Mouse (Mus musculus): Measurements from ENCODE around the gene Zfp692. TPM values are rescaled to one million over a fixed set of nuclear protein-coding genes. Genes with fewer than 3 reads are reported as not detected.

The Zfp692 gene
- total and polyA plus RNA-seq, 3 experiments, result 25.7 to 38.0 TPM; not detected in 1

DNA sequence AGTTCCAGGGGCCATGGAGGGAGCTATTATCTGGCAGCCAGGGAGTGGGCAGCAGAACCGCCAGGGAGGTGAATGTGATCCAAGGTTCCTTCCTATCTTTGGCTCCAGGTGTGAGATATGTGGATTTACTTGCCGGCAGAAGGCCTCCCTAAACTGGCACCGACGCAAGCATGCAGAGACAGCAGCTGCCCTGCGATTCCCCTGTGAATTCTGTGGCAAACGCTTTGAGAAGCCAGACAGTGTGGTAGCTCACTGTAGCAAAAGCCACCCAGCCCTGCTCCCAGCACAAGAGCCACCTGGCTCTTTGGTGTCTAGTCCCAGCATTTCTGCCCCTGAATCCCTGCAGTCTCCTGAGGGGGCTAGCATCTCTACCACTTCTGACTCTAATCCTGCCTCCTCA lies 7.2 kb downstream of the Zfp692 start:
- H3K79me2 ChIP-seq (ENCODE audit: control insufficient read depth, insufficient read depth, low read length, poor library complexity), result no peaks in the 10 kb centered on the region
- no peak overlapping the region for H3K27ac ChIP-seq (ENCODE audit: control insufficient read depth, low read depth, low read length)
- H3K9ac ChIP-seq (ENCODE audit: control insufficient read depth, low read depth, low read length, poor library complexity, severe bottlenecking), result no peak overlapping the region
- H3K4me1 ChIP-seq (ENCODE audit: control insufficient read depth in 1 of 2, insufficient read depth in 2 of 2, low read length in 2 of 2), result no peaks in the 10 kb centered on the region
- peaks cover 0 to 6% of the 10 kb centered on the region in 2 experiments; a peak in 2 of 4 replicates for H3K36me3 ChIP-seq (ENCODE audit: control insufficient read depth in 1 of 2, insufficient read depth in 2 of 2, low read length in 2 of 2)
- TF ChIP-seq POLR2A (IDR thresholded peaks at IDR 0.05; ENCODE audit: control insufficient read depth in 1 of 2, insufficient read depth in 1 of 2, low read depth in 1 of 2, low read length in 2 of 2, poor library complexity in 1 of 2), result 0 out of 4 replicates have a peak, but pooled peaks of 1 of the 2 experiments have one; percentile 37
- TF ChIP-seq POLR2AphosphoS2 (IDR thresholded peaks at IDR 0.05; ENCODE audit: low read length), result 0 out of 2 replicates have a peak, but pooled peaks have one; percentile 22
- TF ChIP-seq RAD21 (IDR thresholded peaks at IDR 0.05; ENCODE audit: low read depth, low read length), result no peak
- no peak for TF ChIP-seq MAZ (IDR thresholded peaks at IDR 0.05; ENCODE audit: low read depth, low read length)
- H3K27me3 ChIP-seq (ENCODE audit: control insufficient read depth in 1 of 2, insufficient read depth in 2 of 2, low read length in 2 of 2), result no peaks in the 10 kb centered on the region
- H3K9me3 ChIP-seq (replicated peaks; ENCODE audit: insufficient read depth, low read length), result no peaks in the 10 kb centered on the region
- H3K4me3 ChIP-seq (ENCODE audit: control insufficient read depth in 1 of 2, insufficient read depth in 1 of 2, low read depth in 2 of 2, low read length in 2 of 2), result no peak overlapping the region
- no peak for DNase-seq (ENCODE audit: low read depth, low spot score)

DNA sequence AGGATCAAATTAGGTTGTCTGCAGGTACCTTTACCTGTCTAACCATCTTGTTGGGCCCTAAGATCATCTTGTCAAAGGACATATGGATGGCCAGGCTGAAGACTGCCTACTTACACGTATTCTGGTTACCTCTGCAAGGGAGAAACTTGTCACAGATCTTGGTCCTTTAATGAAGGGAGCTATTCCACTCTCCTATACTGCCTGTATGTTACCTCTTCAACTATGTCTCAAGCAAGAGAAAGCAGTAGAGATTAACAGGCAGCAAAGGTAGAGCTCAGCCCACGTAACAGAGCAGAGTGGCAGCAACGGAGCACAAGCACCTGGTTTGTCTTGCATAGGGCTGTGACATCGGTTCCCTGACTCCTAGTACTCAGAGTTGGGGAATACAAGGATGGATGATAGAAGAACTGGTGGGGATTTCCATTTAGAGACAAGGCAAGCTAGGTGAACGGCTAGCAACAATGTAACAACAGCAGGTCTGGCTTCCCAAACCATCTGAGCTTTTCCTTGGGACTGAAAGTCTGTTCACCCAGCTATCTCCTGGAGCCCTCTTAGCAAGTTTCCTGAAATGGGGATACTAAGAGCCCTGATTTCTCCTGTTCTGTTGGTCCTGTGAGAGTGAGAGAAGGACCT lies 8.8 kb downstream of the Zfp692 start:
- Histone ChIP-seq H3K9me3 (replicated peaks; ENCODE audit: insufficient read depth, low read length) (no peaks in the 10 kb centered on the region), H3K79me2 (ENCODE audit: control insufficient read depth, insufficient read depth, low read length, poor library complexity) (no peaks in the 10 kb centered on the region), H3K27me3 (ENCODE audit: control insufficient read depth in 1 of 2, insufficient read depth in 2 of 2, low read length in 2 of 2) (no peaks in the 10 kb centered on the region), H3K4me1 (ENCODE audit: control insufficient read depth in 1 of 2, insufficient read depth in 2 of 2, low read length in 2 of 2) (no peaks in the 10 kb centered on the region), H3K4me3 (ENCODE audit: control insufficient read depth in 1 of 2, insufficient read depth in 1 of 2, low read depth in 2 of 2, low read length in 2 of 2) (no peak overlapping the region), H3K36me3 (ENCODE audit: control insufficient read depth in 1 of 2, insufficient read depth in 2 of 2, low read length in 2 of 2) (peaks cover 0 to 10% of the 10 kb centered on the region in 2 experiments; a peak in 2 of 4 replicates), H3K9ac (ENCODE audit: control insufficient read depth, low read depth, low read length, poor library complexity, severe bottlenecking) (no peak overlapping the region), H3K27ac (ENCODE audit: control insufficient read depth, low read depth, low read length) (no peak overlapping the region)
- peak; percentile 19 for DNase-seq (ENCODE audit: low read depth, low spot score)
- TF ChIP-seq ELF1 (IDR thresholded peaks at IDR 0.05; ENCODE audit: low read depth, low read length) (no peak), USF1 (IDR thresholded peaks at IDR 0.05; ENCODE audit: low read depth, low read length) (no peak), POLR2AphosphoS2 (IDR thresholded peaks at IDR 0.05; ENCODE audit: low read length) (peak; percentile 91), POLR2A (IDR thresholded peaks at IDR 0.05; ENCODE audit: control insufficient read depth in 1 of 2, insufficient read depth in 1 of 2, low read depth in 1 of 2, low read length in 2 of 2, poor library complexity in 1 of 2) (peak in 1 of 2 experiments; percentile 33; a peak in 1 of 4 replicates), GATA1 (IDR thresholded peaks at IDR 0.05; ENCODE audit: low read depth, low read length) (no peak), JUND (IDR thresholded peaks at IDR 0.05; ENCODE audit: low read depth, low read length) (no peak)

DNA sequence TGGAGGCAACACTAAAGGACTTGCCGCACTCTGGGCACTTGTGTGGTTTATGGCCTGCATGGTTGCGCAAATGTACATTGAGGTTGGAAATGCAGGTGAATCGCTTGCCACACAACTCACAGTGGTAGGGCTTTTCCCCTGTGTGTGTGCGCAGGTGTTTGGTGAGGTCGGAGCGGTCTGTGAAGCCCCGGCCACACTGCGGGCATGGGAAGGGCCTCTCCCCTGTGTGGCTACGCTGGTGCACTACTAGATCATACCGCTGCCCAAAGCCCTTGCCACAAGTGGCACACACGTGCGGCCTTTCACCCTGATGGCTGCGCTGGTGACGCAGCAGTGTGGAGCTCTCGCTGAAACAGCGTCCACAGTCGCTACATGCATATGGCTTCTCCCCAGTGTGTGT lies 9.5 kb downstream of the Zfp692 start:
- H3K36me3 ChIP-seq (ENCODE audit: control insufficient read depth in 1 of 2, insufficient read depth in 2 of 2, low read length in 2 of 2), result peaks cover 4 to 10% of the 10 kb centered on the region in 2 experiments
- TF ChIP-seq ZMIZ1 (IDR thresholded peaks at IDR 0.05; ENCODE audit: low read depth, low read length) (0 out of 2 replicates have a peak, but pooled peaks have one; percentile 18), RAD21 (IDR thresholded peaks at IDR 0.05; ENCODE audit: low read depth, low read length) (no peak), KAT2A (conservative IDR thresholded peaks at IDR 0.05; ENCODE audit: low read depth, low read length) (no peak), UBTF (IDR thresholded peaks at IDR 0.05; ENCODE audit: borderline replicate concordance, insufficient read depth, low read depth, low read length) (no peak), MYC (IDR thresholded peaks at IDR 0.05; ENCODE audit: low read depth, low read length) (no peak)

More for the DNA sequence above, 9.5 kb downstream of the Zfp692 start:
- Histone ChIP-seq H3K79me2 (ENCODE audit: control insufficient read depth, insufficient read depth, low read length, poor library complexity) (no peaks in the 10 kb centered on the region), H3K27ac (ENCODE audit: control insufficient read depth, low read depth, low read length) (no peak overlapping the region), H3K4me1 (ENCODE audit: control insufficient read depth in 1 of 2, insufficient read depth in 2 of 2, low read length in 2 of 2) (no peaks in the 10 kb centered on the region), H3K27me3 (ENCODE audit: control insufficient read depth in 1 of 2, insufficient read depth in 2 of 2, low read length in 2 of 2) (no peaks in the 10 kb centered on the region), H3K4me3 (ENCODE audit: control insufficient read depth in 1 of 2, insufficient read depth in 1 of 2, low read depth in 2 of 2, low read length in 2 of 2) (no peak overlapping the region), H3K9ac (ENCODE audit: control insufficient read depth, low read depth, low read length, poor library complexity, severe bottlenecking) (no peak overlapping the region), H3K9me3 (replicated peaks; ENCODE audit: insufficient read depth, low read length) (no peaks in the 10 kb centered on the region)
- peak; percentile 15 for DNase-seq (ENCODE audit: low read depth, low spot score)

Measured in MEL (cell line).